Mouse (Mus musculus): ENCODE results near the gene Tbkbp1. TPM values are rescaled to one million over a fixed set of nuclear protein-coding genes. Genes with fewer than 3 reads are reported as not detected.

Gene Tbkbp1
- total and polyA plus RNA-seq, 3 experiments: 0.44 to 5.7 (median 3.1) TPM

DNA sequence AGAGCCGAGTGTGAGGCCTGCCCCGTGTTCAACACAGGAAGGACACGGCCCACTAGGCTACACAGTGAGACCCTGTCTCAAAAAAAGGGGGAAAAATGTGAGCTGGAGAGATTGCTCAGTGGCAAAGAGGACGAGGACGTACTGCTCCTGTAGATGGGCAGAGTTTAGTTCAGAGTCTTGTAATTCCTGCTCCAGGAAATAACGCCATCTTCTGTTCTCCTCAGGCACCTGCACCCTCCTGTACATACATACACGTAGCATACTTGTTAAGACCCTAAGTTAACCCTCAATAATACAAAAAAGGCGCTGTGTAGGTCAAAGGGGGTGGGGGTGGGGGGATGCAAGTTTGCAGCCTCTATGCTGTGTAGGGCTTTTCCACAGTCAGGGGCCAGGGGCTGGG is 45.7 kb upstream of the Tbkbp1 start:
- Histone ChIP-seq H3K9ac (ENCODE audit: insufficient read depth, low read depth) (no peak overlapping the region), H3K36me3 (replicated peaks in 1 of 2; ENCODE audit: control insufficient read depth in 1 of 2, insufficient read depth in 1 of 2, low read length in 1 of 2) (no peaks in the 10 kb centered on the region), H3K27ac (ENCODE audit: insufficient read depth, low read depth) (no peak overlapping the region), H3K4me3 (replicated peaks in 1 of 3; ENCODE audit: low read depth in 2 of 3, low read length in 2 of 3, poor library complexity in 1 of 3) (no peak overlapping the region), H3K4me1 (ENCODE audit: control insufficient read depth in 1 of 2, insufficient read depth in 2 of 2) (peaks cover 6 to 30% of the 10 kb centered on the region in 2 experiments; a peak in 3 of 4 replicates), H3K9me3 (replicated peaks; ENCODE audit: low read length) (no peaks in the 10 kb centered on the region), H3K79me2 (replicated peaks; ENCODE audit: control insufficient read depth, extremely low read depth, insufficient read depth, poor library complexity, severe bottlenecking) (no peaks in the 10 kb centered on the region), H3K4me2 (ENCODE audit: insufficient read depth, low read depth, poor library complexity, severe bottlenecking) (no peak overlapping the region), H3K27me3 (replicated peaks) (no peaks in the 10 kb centered on the region)
- in situ Hi-C loops (cut with MboI; ENCODE audit: low pct_ligation_motif_present, low pct_unique_long_range_greater_than_20kb, low sequenced_read_pairs) (no loop called here), dilution Hi-C loops (cut with MboI; ENCODE audit: extremely low pct_ligation_motif_present, extremely low pct_unique_long_range_greater_than_20kb, low sequenced_read_pairs) (no loop called here)
- no peak for DNase-seq (ENCODE audit: extremely low read depth)
- TF ChIP-seq MXI1 (IDR thresholded peaks at IDR 0.05; ENCODE audit: low read depth, low read length): no peak
- TF ChIP-seq E2F4 (IDR thresholded peaks at IDR 0.05; ENCODE audit: insufficient replicate concordance, low read depth, low read length): no peak

DNA sequence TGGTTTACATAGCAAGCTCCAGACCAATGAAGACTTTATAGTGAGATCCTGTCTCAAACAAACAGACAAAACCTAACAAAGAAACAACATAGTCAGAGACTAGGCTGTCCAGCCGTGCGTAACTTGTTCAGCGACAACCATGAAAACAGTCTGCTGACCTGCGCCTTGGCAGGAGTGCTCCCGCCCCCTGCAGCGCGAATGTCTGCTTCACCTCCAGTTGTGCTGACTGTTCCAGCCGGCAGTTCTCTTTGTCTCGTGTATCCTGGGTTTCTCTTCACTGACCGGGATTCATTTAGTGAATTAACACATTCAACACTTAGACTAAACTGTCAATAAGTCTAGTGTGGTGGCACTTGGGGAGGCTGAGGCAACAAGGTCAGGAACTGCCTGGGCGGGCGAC is 45.2 kb upstream of the Tbkbp1 start:
- dilution Hi-C loops (cut with MboI; ENCODE audit: extremely low pct_ligation_motif_present, extremely low pct_unique_long_range_greater_than_20kb, low sequenced_read_pairs): no loop called here
- in situ Hi-C loops (cut with MboI; ENCODE audit: low pct_ligation_motif_present, low pct_unique_long_range_greater_than_20kb, low sequenced_read_pairs): no loop called here
- Histone ChIP-seq H3K4me1 (ENCODE audit: control insufficient read depth in 1 of 2, insufficient read depth in 2 of 2) (peaks cover 6 to 35% of the 10 kb centered on the region in 2 experiments; a peak in 3 of 4 replicates), H3K9ac (ENCODE audit: insufficient read depth, low read depth) (no peak overlapping the region), H3K79me2 (replicated peaks; ENCODE audit: control insufficient read depth, extremely low read depth, insufficient read depth, poor library complexity, severe bottlenecking) (no peaks in the 10 kb centered on the region), H3K9me3 (replicated peaks; ENCODE audit: low read length) (no peaks in the 10 kb centered on the region), H3K27ac (ENCODE audit: insufficient read depth, low read depth) (no peak overlapping the region), H3K27me3 (replicated peaks) (no peaks in the 10 kb centered on the region), H3K36me3 (replicated peaks in 1 of 2; ENCODE audit: control insufficient read depth in 1 of 2, insufficient read depth in 1 of 2, low read length in 1 of 2) (no peaks in the 10 kb centered on the region), H3K4me2 (ENCODE audit: insufficient read depth, low read depth, poor library complexity, severe bottlenecking) (no peak overlapping the region), H3K4me3 (replicated peaks in 1 of 3; ENCODE audit: low read depth in 2 of 3, low read length in 2 of 3, poor library complexity in 1 of 3) (no peak overlapping the region)
- DNase-seq (ENCODE audit: extremely low read depth): no peak
- TF ChIP-seq ETS1 (conservative IDR thresholded peaks at IDR 0.05; ENCODE audit: low read depth, low read length) (no peak), MYC (IDR thresholded peaks at IDR 0.05; ENCODE audit: low read depth, low read length) (no peak), ZKSCAN1 (IDR thresholded peaks at IDR 0.05; ENCODE audit: borderline replicate concordance, low read depth, low read length) (no peak), MAZ (IDR thresholded peaks at IDR 0.05; ENCODE audit: low read depth, low read length) (no peak), ELF1 (IDR thresholded peaks at IDR 0.05; ENCODE audit: low read depth, low read length) (no peak), POLR2A (IDR thresholded peaks at IDR 0.05; ENCODE audit: low read depth, low read length) (no peak), NELFE (IDR thresholded peaks at IDR 0.05; ENCODE audit: low read depth, low read length) (no peak), MEF2A (IDR thresholded peaks at IDR 0.05; ENCODE audit: borderline replicate concordance, low read depth, low read length) (no peak), E2F4 (IDR thresholded peaks at IDR 0.05; ENCODE audit: insufficient replicate concordance, low read depth, low read length) (no peak), RAD21 (IDR thresholded peaks at IDR 0.05; ENCODE audit: low read depth, low read length) (no peak), ZC3H11A (IDR thresholded peaks at IDR 0.05; ENCODE audit: low read depth, low read length) (no peak), HCFC1 (IDR thresholded peaks at IDR 0.05; ENCODE audit: low read depth, low read length) (no peak), TBP (conservative IDR thresholded peaks at IDR 0.05; ENCODE audit: low read depth, low read length) (no peak), EP300 (IDR thresholded peaks at IDR 0.05; ENCODE audit: low read length) (no peak), JUN (IDR thresholded peaks at IDR 0.05; ENCODE audit: insufficient read depth, low read depth, low read length) (no peak)

Measured in CH12.LX (cell line).